Mouse (Mus musculus) forebrain, embryonic 16.5 days (tissue): ENCODE measurements around the gene Ubl4b. TPM values are rescaled to one million over a fixed set of nuclear protein-coding genes. Genes with fewer than 3 reads are reported as not detected.

Experiments used
- ATAC-seq: fragments of 200-750 bp; cut with Nextera tagmentation; 2 replicates; pipeline ENCODE4 v1.8.0; 2017; ENCODE audit warnings: mild to moderate bottlenecking, moderate library complexity
- H3K27ac ChIP-seq: fragments of 300-500 bp; sonication (generic); 2 replicates; pipeline ENCODE4 v1.5.1; 2014; ENCODE audit warnings: low read length, control low read depth
- H3K27me3 ChIP-seq: fragments of 300-500 bp; sonication (generic); replicated peaks from 2 replicates; pipeline ENCODE4 v1.6.1; 2014; ENCODE audit warnings: low read length; ENCODE audit not compliant: control insufficient read depth, insufficient read depth
- H3K36me3 ChIP-seq: fragments of 300-500 bp; sonication (generic); 2 replicates; pipeline ENCODE4 v1.6.1; 2014; ENCODE audit not compliant: control insufficient read depth, insufficient read depth
- H3K4me1 ChIP-seq: fragments of 300-500 bp; sonication (generic); replicated peaks from 2 replicates; pipeline ENCODE4 v1.6.1; 2014; ENCODE audit warnings: low read length; ENCODE audit not compliant: control insufficient read depth, insufficient read depth
- H3K4me2 ChIP-seq: fragments of 300-500 bp; sonication (generic); 2 replicates; pipeline ENCODE4 v1.6.1; 2014; ENCODE audit warnings: mild to moderate bottlenecking, low read length, control low read depth
- H3K4me3 ChIP-seq: fragments of 300-500 bp; sonication (generic); replicated peaks from 2 replicates; pipeline ENCODE4 v1.5.1; 2014; ENCODE audit warnings: mild to moderate bottlenecking, low read length, control low read depth
- H3K9ac ChIP-seq: fragments of 300-500 bp; sonication (generic); replicated peaks from 2 replicates; pipeline ENCODE4 v1.6.1; 2014; ENCODE audit warnings: low read depth, low read length, control low read depth
- H3K9me3 ChIP-seq: fragments of 300-500 bp; sonication (generic); 2 replicates; pipeline ENCODE4 v1.6.1; 2016; ENCODE audit warnings: low read length; ENCODE audit not compliant: control insufficient read depth
- WGBS: fragments of 180-500 bp; shearing (Covaris S2); extraction: QIAGEN DNeasy Blood & Tissue Kit; methylation state at CpG from one replicate; pipeline ENCODE4 v1.1.7; 2014; 5-methylcytosine and 5-hydroxymethylcytosine counted together
- polyA plus RNA-seq: library from polyadenylated mRNA; unstranded; fragments of >200 nt; fragmentation: Nextera tagmentation; extraction: Ambion mirVana; gene quantifications from 2 replicates; pipeline ENCODE4 v1.2.1, GENCODE M21; 2015

Ubl4b gene
- polyA plus RNA-seq, 1 experiment from 2014 or later, result not detected

GRCm38 (mm10) chr3:107550409-107551049, 4.3 kb downstream of the Ubl4b start:
- Histone ChIP-seq H3K36me3 (no peaks in the 10 kb centered on the region), H3K9ac (no peak overlapping the region), H3K27me3 (no peaks in the 10 kb centered on the region), H3K27ac (no peak overlapping the region), H3K4me3 (no peak overlapping the region), H3K4me2 (no peak overlapping the region), H3K9me3 (no peaks in the 10 kb centered on the region), H3K4me1 (peaks cover 8% of the 10 kb centered on the region)
- WGBS, result 75% methylated on average over 17 of the region's 17 CpGs
- 0 out of 2 replicates have a peak, but pooled peaks have one; percentile 14 for ATAC-seq

GRCm38 (mm10) chr3:107546956-107547355, 7.9 kb downstream of the Ubl4b start:
- peaks cover 14% of the 10 kb centered on the region for H3K4me1 ChIP-seq
- H3K9me3 ChIP-seq, result no peaks in the 10 kb centered on the region
- H3K27me3 ChIP-seq, result no peaks in the 10 kb centered on the region
- no peak overlapping the region for H3K9ac ChIP-seq
- no peak overlapping the region for H3K4me3 ChIP-seq
- H3K27ac ChIP-seq, result no peak overlapping the region
- peak; percentile 68 for ATAC-seq
- H3K36me3 ChIP-seq, result no peaks in the 10 kb centered on the region
- WGBS, result 45% methylated on average over 2 of the region's 2 CpGs
- no peak overlapping the region for H3K4me2 ChIP-seq

GRCm38 (mm10) chr3:107545716-107546412, 9.0 kb downstream of the Ubl4b start:
- Histone ChIP-seq H3K36me3 (no peaks in the 10 kb centered on the region), H3K27ac (peak overlapping the region; percentile 39), H3K4me1 (peaks cover 14% of the 10 kb centered on the region), H3K4me2 (no peak overlapping the region), H3K27me3 (no peaks in the 10 kb centered on the region), H3K9ac (no peak overlapping the region), H3K4me3 (no peak overlapping the region), H3K9me3 (no peaks in the 10 kb centered on the region)
- 79% methylated on average over 10 of the region's 10 CpGs for WGBS
- ATAC-seq, result no peak

GRCm38 (mm10) chr3:107545278-107545677, 9.6 kb downstream of the Ubl4b start:
- Histone ChIP-seq H3K4me1 (peaks cover 14% of the 10 kb centered on the region), H3K4me2 (no peak overlapping the region), H3K27me3 (no peaks in the 10 kb centered on the region), H3K9me3 (no peaks in the 10 kb centered on the region), H3K9ac (no peak overlapping the region), H3K27ac (peak overlapping the region; percentile 39), H3K36me3 (no peaks in the 10 kb centered on the region), H3K4me3 (no peak overlapping the region)
- 65% methylated on average over 5 of the region's 5 CpGs for WGBS
- peak; percentile 53 for ATAC-seq

- no peak for ATAC-seq
- H3K4me3 ChIP-seq, result no peak overlapping the region
- 73% methylated on average over 8 of the region's 8 CpGs for WGBS
- no peaks in the 10 kb centered on the region for H3K27me3 ChIP-seq
- H3K27ac ChIP-seq, result no peak overlapping the region
- H3K36me3 ChIP-seq, result no peaks in the 10 kb centered on the region
- no peak overlapping the region for H3K9ac ChIP-seq
- H3K9me3 ChIP-seq, result no peaks in the 10 kb centered on the region
- peaks cover 14% of the 10 kb centered on the region for H3K4me1 ChIP-seq
- no peak overlapping the region for H3K4me2 ChIP-seq
Measured at GRCm38 (mm10) chr3:107543158-107544080, 11.5 kb downstream of the Ubl4b start.

- no peak overlapping the region for H3K4me2 ChIP-seq
- 46% methylated on average over 4 of the region's 4 CpGs for WGBS
- no peak for ATAC-seq
- no peaks in the 10 kb centered on the region for H3K36me3 ChIP-seq
- H3K4me1 ChIP-seq, result peaks cover 16% of the 10 kb centered on the region
- H3K4me3 ChIP-seq, result no peak overlapping the region
- no peaks in the 10 kb centered on the region for H3K27me3 ChIP-seq
- H3K9ac ChIP-seq, result no peak overlapping the region
- no peaks in the 10 kb centered on the region for H3K9me3 ChIP-seq
- no peak overlapping the region for H3K27ac ChIP-seq
Measured at GRCm38 (mm10) chr3:107542584-107542983, 12.3 kb downstream of the Ubl4b start.

GRCm38 (mm10) chr3:107537504-107537889, 17.4 kb downstream of the Ubl4b start:
- peak overlapping the region; percentile 97 for H3K27ac ChIP-seq
- peak; percentile 23; the same call in 1 of the 2 replicates for ATAC-seq
- WGBS, result 26% methylated on average over 8 of the region's 8 CpGs
- H3K27me3 ChIP-seq, result no peaks in the 10 kb centered on the region
- H3K9me3 ChIP-seq, result no peaks in the 10 kb centered on the region
- H3K36me3 ChIP-seq, result no peaks in the 10 kb centered on the region
- H3K9ac ChIP-seq, result peak overlapping the region; percentile 58
- peaks cover 18% of the 10 kb centered on the region for H3K4me1 ChIP-seq
- H3K4me2 ChIP-seq, result peak overlapping the region; percentile 59
- H3K4me3 ChIP-seq, result peak overlapping the region; percentile 32

GRCm38 (mm10) chr3:107536810-107537503, 17.9 kb downstream of the Ubl4b start:
- Histone ChIP-seq H3K4me2 (peak overlapping the region; percentile 59), H3K9me3 (no peaks in the 10 kb centered on the region), H3K9ac (peak overlapping the region; percentile 58), H3K27ac (peak overlapping the region; percentile 97), H3K27me3 (no peaks in the 10 kb centered on the region), H3K36me3 (no peaks in the 10 kb centered on the region), H3K4me1 (peaks cover 18% of the 10 kb centered on the region), H3K4me3 (peak overlapping the region; percentile 32)
- peak; percentile 91 for ATAC-seq
- under 1% methylated on average over 17 of the region's 17 CpGs for WGBS
